Mouse (Mus musculus) erythroblast, embryonic 14.5 days (primary cell): ENCODE results near the gene Zbp1.

Experiments
- GATA1 ChIP-seq: IDR thresholded peaks from 2 replicates; pipeline ENCODE4 v1.6.1; 2012; ENCODE audit warnings: low read length, inconsistent platforms, mixed read lengths
- TAL1 ChIP-seq: IDR thresholded peaks from 3 replicates; pipeline ENCODE4 v1.6.1; 2012; ENCODE audit warnings: low read length, inconsistent platforms, mixed read lengths

DNA sequence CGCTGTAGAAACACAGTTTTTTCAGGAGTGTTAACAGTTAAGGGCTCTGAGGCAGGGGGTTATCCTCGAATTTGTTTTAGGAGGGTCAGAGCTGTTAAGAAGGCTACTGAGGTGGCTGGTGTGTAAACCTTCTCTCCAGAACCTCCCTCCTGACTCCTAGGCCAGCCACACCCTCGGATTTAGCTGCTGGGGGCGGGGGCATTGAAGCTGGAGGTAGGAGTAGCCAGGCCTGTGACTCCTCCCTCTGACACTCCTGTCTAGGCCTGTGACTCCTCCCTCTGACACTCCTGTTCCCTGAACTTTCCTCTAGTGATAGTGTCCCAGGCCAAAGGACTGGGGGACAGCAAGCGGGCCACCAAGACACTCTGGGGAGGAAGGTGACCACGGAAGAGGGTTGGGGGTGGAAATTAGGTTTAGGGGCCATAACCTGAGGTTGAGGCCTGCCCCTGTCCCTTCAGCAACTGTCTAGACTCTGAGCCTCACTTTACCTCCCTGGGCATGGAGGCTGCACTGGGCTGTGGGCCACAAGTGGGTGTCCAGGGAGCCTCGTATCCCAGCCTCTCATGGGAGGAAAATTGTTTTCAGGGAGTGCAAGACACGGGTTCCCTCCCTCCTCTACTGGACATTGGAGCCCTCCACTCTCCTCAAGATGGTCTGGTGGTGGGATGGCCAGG, 31.4 kb downstream of the Zbp1 start:
- TF ChIP-seq TAL1 (no peak), GATA1 (no peak)
